Mouse (Mus musculus): ENCODE results near the gene Wnt10a.
"Not testable (repeated sequence)": the region's sequence is repeated elsewhere in the genome, so short reads cannot be mapped to it uniquely, and the experiment has no call there.

DNA sequence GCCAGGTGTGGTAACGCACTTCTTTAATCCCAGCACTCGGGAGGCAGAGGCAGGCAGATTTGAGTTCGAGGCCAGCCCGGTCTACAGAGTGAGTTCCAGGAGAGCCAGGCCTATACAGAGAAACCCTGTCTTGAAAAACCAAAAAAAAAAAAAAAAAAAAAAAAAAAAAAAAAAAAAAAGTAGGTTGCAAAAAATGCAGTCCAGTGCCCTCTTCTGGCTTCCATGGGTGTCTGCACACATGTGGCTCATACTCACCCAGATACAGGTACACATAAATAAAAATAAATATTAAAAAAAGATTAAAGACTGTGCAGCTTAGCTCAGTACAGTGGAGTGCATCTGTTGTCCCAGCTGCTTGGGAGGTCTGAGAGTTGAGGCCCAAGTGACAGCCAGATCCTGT, 32.3 kb downstream of the Wnt10a start:
- TF ChIP-seq POLR2A (IDR thresholded peaks at IDR 0.05; ENCODE audit: low read depth, low read length); CTCF (conservative IDR thresholded peaks at IDR 0.05; ENCODE audit: insufficient read depth, insufficient read length, low read depth, low read length): not testable (repeated sequence)
